In genomic region chr2:152367917-152368316, GRCm38 (mm10) we compare ENCODE assay signal across 18 mouse cellular contexts. TPM values are rescaled to one million over a fixed set of nuclear protein-coding genes. Genes with fewer than 3 reads are reported as not detected.
"Had no signal": no experiment of that assay in that cellular context is flagged by ENCODE, and none has a peak within 500 bp of the region (broad histone marks: within the 10 kb centered on the region; RNA-seq: fewer than 3 reads in every experiment).

No protein-coding gene starts in this region.

- DNase-seq: kidney, postnatal 10 days; kidney, postnatal 36 days; layer of hippocampus, postnatal 36 days; liver, embryonic 13.5 days; lung, adult 2 months; lung, postnatal 14 days; lung, postnatal 4 days; midbrain, embryonic 14.5 days; retina, postnatal 1 day; thymus, adult 18-20 months; thymus, postnatal 4 days had no signal

- H3K4me3 ChIP-seq: kidney, embryonic 15.5 days; left cerebral cortex, adult 2 months; liver, embryonic 13.5 days had no signal

- H3K27ac ChIP-seq: kidney, embryonic 15.5 days; left cerebral cortex, adult 2 months; liver, embryonic 13.5 days had no signal

- H3K36me3 ChIP-seq: kidney, embryonic 15.5 days; liver, embryonic 13.5 days had no signal

RNA-seq across cellular contexts. Expression of gene Nrsn2, which starts 8.5 kb away (rescaled TPM):
- total RNA-seq: liver, adult 2 months; megakaryocyte progenitor cell, adult 5-6 weeks; megakaryocyte-erythroid progenitor cell, adult 5-6 weeks had no signal
- polyA plus RNA-seq: liver, adult 2 months; liver, embryonic 16.5 days; lung, adult 2 months; spleen, adult 2 months had no signal

RNA-seq across cellular contexts. Expression of gene Trib3, which starts 24.1 kb away (rescaled TPM):
- total RNA-seq: megakaryocyte progenitor cell, adult 5-6 weeks had no signal
